Mouse (Mus musculus) hindbrain, embryonic 14.5 days (tissue): ENCODE results near the gene Slf2. TPM values are rescaled to one million over a fixed set of nuclear protein-coding genes. Genes with fewer than 3 reads are reported as not detected.

ENCODE experiments used
- ATAC-seq: fragments of 200-750 bp; cut with Nextera tagmentation; 2 replicates; pipeline ENCODE4 v1.8.0; 2017; ENCODE audit warnings: moderate number of reproducible peaks, mild to moderate bottlenecking, moderate TSS enrichment, moderate library complexity; ENCODE audit not compliant: low FRiP score
- DNase-seq: peaks from one replicate; pipeline ENCODE4 v3.0.0-alpha.2; 2015; ENCODE audit warnings: low spot score
- H3K27ac ChIP-seq: fragments of 300-500 bp; sonication (generic); 2 replicates; pipeline ENCODE4 v1.5.1; 2014; ENCODE audit warnings: mild to moderate bottlenecking, moderate library complexity
- H3K27me3 ChIP-seq: fragments of 300-500 bp; sonication (generic); 2 replicates; pipeline ENCODE4 v1.6.1; 2014; ENCODE audit warnings: mild to moderate bottlenecking, low read length, mixed read lengths; ENCODE audit not compliant: control insufficient read depth, insufficient read depth
- H3K36me3 ChIP-seq: fragments of 300-500 bp; sonication (generic); replicated peaks from 2 replicates; pipeline ENCODE4 v1.6.1; 2014; ENCODE audit not compliant: control insufficient read depth, insufficient read depth
- H3K4me1 ChIP-seq: fragments of 300-500 bp; sonication (generic); replicated peaks from 2 replicates; pipeline ENCODE4 v1.6.1; 2014; ENCODE audit warnings: antibody characterized with exemption, low read length, mixed read lengths; ENCODE audit not compliant: control insufficient read depth, insufficient read depth
- H3K4me2 ChIP-seq: fragments of 300-500 bp; sonication (generic); replicated peaks from 2 replicates; pipeline ENCODE4 v1.6.1; 2014; ENCODE audit warnings: mild to moderate bottlenecking, moderate library complexity
- H3K4me3 ChIP-seq: fragments of 300-500 bp; sonication (generic); replicated peaks from 2 replicates; pipeline ENCODE4 v1.5.1; 2014; ENCODE audit warnings: mild to moderate bottlenecking, low read length
- H3K9ac ChIP-seq: fragments of 300-500 bp; sonication (generic); 2 replicates; pipeline ENCODE4 v1.6.1; 2014
- H3K9me3 ChIP-seq: fragments of 300-500 bp; sonication (generic); 2 replicates; pipeline ENCODE4 v1.6.1; 2016; ENCODE audit warnings: low read length; ENCODE audit not compliant: control insufficient read depth
- WGBS: fragments of 180-500 bp; shearing (Covaris S2); extraction: QIAGEN DNeasy Blood & Tissue Kit; methylation state at CpG from one replicate; pipeline ENCODE4 v1.1.7; 2014; 5-methylcytosine and 5-hydroxymethylcytosine counted together
- polyA plus RNA-seq: library from polyadenylated mRNA; unstranded; fragments of >200 nt; fragmentation: Nextera tagmentation; extraction: Ambion mirVana; gene quantifications from 2 replicates; pipeline ENCODE4 v1.2.1, GENCODE M21; 2014

Slf2 gene
- polyA plus RNA-seq, 1 experiment from 2014 or later, result 34.8 TPM

- Histone ChIP-seq H3K9me3 (no peaks in the 10 kb centered on the region), H3K4me1 (peaks cover 24% of the 10 kb centered on the region), H3K27me3 (no peaks in the 10 kb centered on the region), H3K4me3 (no peak overlapping the region), H3K27ac (no peak overlapping the region), H3K4me2 (no peak overlapping the region), H3K36me3 (peaks cover 26% of the 10 kb centered on the region), H3K9ac (no peak overlapping the region)
- WGBS, result 75% methylated on average over 6 of the region's 6 CpGs
- DNase-seq, result no peak
- ATAC-seq, result no peak
These were observed 82.8 kb downstream of the Slf2 start for GRCm38 (mm10) chr19:45013581-45014225.

DNA sequence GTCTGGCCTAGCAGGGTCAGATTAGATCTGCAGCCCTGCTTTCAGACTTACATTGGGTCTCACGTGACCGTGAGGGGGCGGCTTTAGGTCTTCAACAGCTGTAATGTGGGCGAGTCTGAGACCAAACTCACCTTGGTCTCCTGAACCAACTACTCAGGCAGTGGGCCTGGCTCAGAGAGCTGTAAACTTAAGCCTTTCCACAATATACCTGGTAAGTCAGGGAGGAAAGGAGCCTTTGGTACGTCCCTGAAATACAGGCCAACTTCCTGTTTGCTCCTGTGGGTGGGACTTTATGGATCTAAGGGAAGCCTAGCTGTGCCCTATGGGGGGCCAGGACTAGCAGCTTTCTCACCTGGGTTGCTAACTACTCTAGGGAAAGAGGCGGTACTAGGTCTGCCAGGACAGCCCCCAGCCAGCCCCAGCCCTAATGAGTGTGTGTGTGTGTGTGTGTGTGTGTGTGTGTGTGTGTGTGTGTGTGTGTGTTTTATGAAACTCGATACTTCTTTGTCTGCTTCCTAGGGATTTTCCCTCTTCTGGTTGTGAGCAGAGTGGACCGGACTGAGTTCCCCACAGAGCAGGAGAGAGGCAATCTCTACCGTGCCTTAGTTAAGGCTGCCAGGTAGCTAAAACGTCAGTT is 83.5 kb downstream of the Slf2 start, which contains the start of gene Lzts2:
Gene Lzts2 (plus strand): TSS at position 80 of the 637 bp plus-strand sequence.
- Histone ChIP-seq H3K27me3 (no peaks in the 10 kb centered on the region), H3K4me1 (peaks cover 28% of the 10 kb centered on the region), H3K4me3 (peak within 1 kb of the TSS; percentile 29), H3K36me3 (peaks cover 22% of the 10 kb centered on the region), H3K27ac (no peak within 1 kb of the TSS), H3K9ac (peak within 1 kb of the TSS; percentile 48; the same call in 1 of the 2 replicates), H3K9me3 (no peaks in the 10 kb centered on the region), H3K4me2 (peak within 1 kb of the TSS; percentile 74)
- 17% methylated on average over 10 of the region's 10 CpGs for WGBS
- ATAC-seq (no peak), DNase-seq (no peak)

- Histone ChIP-seq H3K9ac (peak overlapping the region; percentile 48; the same call in 1 of the 2 replicates), H3K4me1 (peaks cover 28% of the 10 kb centered on the region), H3K9me3 (no peaks in the 10 kb centered on the region), H3K27ac (no peak overlapping the region), H3K4me3 (peak overlapping the region; percentile 29), H3K27me3 (no peaks in the 10 kb centered on the region), H3K36me3 (peaks cover 19% of the 10 kb centered on the region), H3K4me2 (peak overlapping the region; percentile 74)
- no peak for DNase-seq
- WGBS, result under 1% methylated on average over 24 of the region's 25 CpGs
- no peak for ATAC-seq
These were observed 84.0 kb downstream of the Slf2 start for GRCm38 (mm10) chr19:45014981-45015402.

- peak overlapping the region; percentile 29 for H3K4me3 ChIP-seq
- peak overlapping the region; percentile 48 for H3K9ac ChIP-seq
- WGBS, result under 1% methylated on average over 34 of the region's 34 CpGs
- peaks cover 12% of the 10 kb centered on the region; the same call in 1 of the 2 replicates for H3K36me3 ChIP-seq
- H3K4me2 ChIP-seq, result peak overlapping the region; percentile 74
- no peaks in the 10 kb centered on the region for H3K9me3 ChIP-seq
- ATAC-seq (peak; percentile 10; the same call in 1 of the 2 replicates), DNase-seq (no peak)
- H3K27me3 ChIP-seq, result no peaks in the 10 kb centered on the region
- peaks cover 34% of the 10 kb centered on the region for H3K4me1 ChIP-seq
- peak overlapping the region; percentile 95 for H3K27ac ChIP-seq
These were observed 84.7 kb downstream of the Slf2 start for GRCm38 (mm10) chr19:45015518-45016281.

DNA sequence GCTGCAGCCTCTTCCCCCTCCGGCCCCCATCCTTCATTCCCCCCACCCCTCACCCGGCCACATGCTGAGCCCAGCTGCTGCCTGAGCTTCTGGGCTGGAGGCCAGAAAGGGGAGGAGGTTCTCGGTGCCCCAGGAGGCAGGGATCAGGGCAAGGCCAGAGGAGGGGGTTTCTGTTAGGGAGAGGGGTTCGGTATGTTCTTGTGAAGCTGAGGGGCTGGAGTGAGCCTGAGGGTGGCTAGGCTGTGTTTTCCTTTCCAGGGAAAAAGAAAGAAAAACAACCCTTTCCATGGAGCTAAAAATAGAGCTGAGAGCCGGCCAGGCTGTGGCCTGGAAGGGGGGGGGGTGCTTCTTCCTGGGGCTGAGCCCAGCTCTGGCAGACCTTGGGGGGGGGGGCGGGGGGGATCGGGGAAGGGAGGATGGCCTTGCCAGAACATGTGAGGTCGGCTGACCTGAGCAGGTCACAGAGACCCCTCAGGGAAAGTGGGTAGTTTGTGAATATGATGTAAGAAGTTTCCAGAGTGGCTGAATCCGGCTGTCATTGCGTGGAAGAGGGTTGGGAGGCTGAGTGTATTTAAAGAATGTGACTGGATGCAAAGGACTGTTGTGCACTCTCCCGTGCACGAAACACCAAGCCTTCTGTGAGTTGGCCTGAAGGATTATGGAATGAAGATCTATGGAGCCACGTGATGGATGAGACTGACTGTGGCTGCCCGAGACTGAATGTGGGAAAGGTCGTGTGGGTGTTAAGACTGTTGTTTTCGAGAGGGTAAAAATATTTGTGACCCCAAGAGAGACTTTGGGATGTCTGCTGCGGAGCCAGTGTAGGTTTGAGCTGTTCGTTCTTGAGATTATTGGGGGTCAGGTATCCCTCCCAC is 85.6 kb downstream of the Slf2 start:
- Histone ChIP-seq H3K27me3 (no peaks in the 10 kb centered on the region), H3K36me3 (peaks cover 4% of the 10 kb centered on the region; the same call in 1 of the 2 replicates), H3K4me1 (peaks cover 42% of the 10 kb centered on the region), H3K9ac (peak overlapping the region; percentile 66), H3K4me3 (peak overlapping the region; percentile 52), H3K4me2 (peak overlapping the region; percentile 74), H3K27ac (peak overlapping the region; percentile 95), H3K9me3 (no peaks in the 10 kb centered on the region)
- DNase-seq, result peak; percentile 61
- peak; percentile 14; the same call in 1 of the 2 replicates for ATAC-seq
- under 1% methylated on average over 16 of the region's 18 CpGs for WGBS

- H3K4me2 ChIP-seq, result peak overlapping the region; percentile 74
- peak overlapping the region; percentile 52 for H3K4me3 ChIP-seq
- H3K36me3 ChIP-seq, result no peaks in the 10 kb centered on the region; the same call in 1 of the 2 replicates
- H3K4me1 ChIP-seq, result peaks cover 42% of the 10 kb centered on the region
- WGBS, result 1% methylated on average over 23 of the region's 27 CpGs
- peak; percentile 64 for ATAC-seq
- H3K9me3 ChIP-seq, result no peaks in the 10 kb centered on the region
- peak; percentile 82 for DNase-seq
- H3K27me3 ChIP-seq, result no peaks in the 10 kb centered on the region
- H3K27ac ChIP-seq, result peak overlapping the region; percentile 95
- peak overlapping the region; percentile 66 for H3K9ac ChIP-seq
These were observed 86.3 kb downstream of the Slf2 start for GRCm38 (mm10) chr19:45017216-45017771.

DNA sequence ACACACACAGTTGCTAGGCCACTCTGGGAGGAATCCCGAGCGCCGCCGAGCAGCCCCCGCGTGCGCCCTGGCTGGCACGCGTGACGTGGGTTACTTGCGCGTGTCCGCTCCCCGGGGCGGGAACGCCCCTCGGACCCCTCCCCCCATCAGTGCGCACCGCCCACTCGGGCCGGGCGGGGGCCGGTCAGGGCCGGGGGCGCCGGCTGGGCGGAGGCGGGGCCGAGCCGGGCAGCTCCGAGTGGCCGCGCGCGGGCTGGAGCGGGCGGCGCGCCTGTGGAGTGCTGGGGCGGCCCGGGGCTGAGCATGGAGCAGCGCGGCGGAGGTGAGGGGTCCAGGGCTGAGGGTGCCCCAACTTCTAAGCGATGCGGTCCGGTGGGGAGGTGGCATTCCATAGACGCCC is 87.0 kb downstream of the Slf2 start:
- H3K9ac ChIP-seq, result peak overlapping the region; percentile 66
- peak overlapping the region; percentile 52 for H3K4me3 ChIP-seq
- peak; percentile 83 for DNase-seq
- ATAC-seq, result peak; percentile 67
- peak overlapping the region; percentile 95 for H3K27ac ChIP-seq
- H3K4me1 ChIP-seq, result peaks cover 42% of the 10 kb centered on the region
- H3K27me3 ChIP-seq, result no peaks in the 10 kb centered on the region
- WGBS, result under 1% methylated on average over 46 of the region's 48 CpGs
- H3K36me3 ChIP-seq, result no peaks in the 10 kb centered on the region; the same call in 1 of the 2 replicates
- H3K9me3 ChIP-seq, result no peaks in the 10 kb centered on the region
- peak overlapping the region; percentile 74 for H3K4me2 ChIP-seq

DNA sequence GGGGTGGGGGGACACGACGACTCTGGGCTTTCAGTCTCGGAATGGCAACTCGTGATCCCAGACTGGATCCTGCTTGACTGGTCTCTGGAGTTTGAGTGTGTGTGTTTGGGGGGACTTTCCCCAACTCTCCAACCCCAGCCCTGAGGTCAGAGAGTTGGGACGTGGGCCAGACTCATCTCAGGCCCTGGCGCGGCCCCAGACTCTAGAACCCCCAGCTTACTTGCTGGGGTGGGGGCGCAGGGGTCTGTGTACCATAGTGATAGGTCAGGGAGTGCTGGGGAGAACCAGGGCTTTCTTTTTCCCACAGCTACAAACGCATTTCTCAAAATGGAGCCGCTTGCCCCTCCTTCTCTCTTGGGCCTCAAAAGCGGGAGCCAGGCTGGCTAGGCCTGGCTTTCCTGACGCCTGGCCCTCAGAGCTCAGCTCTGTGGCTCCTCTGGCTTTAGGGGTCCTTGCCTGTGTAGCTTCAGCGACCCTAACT is 87.4 kb downstream of the Slf2 start:
- WGBS, result under 1% methylated on average over 13 of the region's 13 CpGs
- no peak; the same call in 1 of the 2 replicates for ATAC-seq
- Histone ChIP-seq H3K27ac (peak overlapping the region; percentile 95), H3K4me2 (peak overlapping the region; percentile 74), H3K36me3 (peaks cover 3% of the 10 kb centered on the region), H3K4me3 (peak overlapping the region; percentile 52), H3K27me3 (no peaks in the 10 kb centered on the region), H3K4me1 (peaks cover 42% of the 10 kb centered on the region), H3K9ac (peak overlapping the region; percentile 66), H3K9me3 (no peaks in the 10 kb centered on the region)
- DNase-seq, result no peak
